Mouse (Mus musculus): ENCODE data around the gene Pltp. TPM values are rescaled to one million over a fixed set of nuclear protein-coding genes. Genes with fewer than 3 reads are reported as not detected.
"Not testable (repeated sequence)": the region's sequence is repeated elsewhere in the genome, so short reads cannot be mapped to it uniquely, and the experiment has no call there.

Pltp gene
- polyA plus RNA-seq, 1 experiment, result 82.5 TPM

DNA sequence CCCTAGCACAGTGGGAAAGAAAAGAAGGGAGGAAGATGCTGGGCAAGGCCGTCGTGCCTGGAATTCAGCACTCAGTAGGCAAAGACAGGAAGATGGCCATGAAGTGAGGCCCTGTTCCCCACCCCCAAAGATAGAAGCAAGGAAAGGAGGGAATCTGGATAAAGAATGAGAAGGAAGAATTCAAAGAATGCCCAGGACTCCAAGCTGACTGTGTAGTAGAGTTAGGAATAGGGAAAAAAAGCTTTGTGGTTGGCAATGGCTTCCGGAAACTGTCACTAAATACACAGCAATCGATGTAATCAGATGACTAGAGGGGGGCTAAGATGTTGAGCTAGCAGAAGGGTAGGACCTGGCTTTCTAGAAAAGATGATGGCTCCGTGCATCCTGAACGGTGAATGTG lies 40.3 kb downstream of the Pltp start:
- Histone ChIP-seq H3K27ac (replicated peaks; ENCODE audit: low read depth, low read length) (no peak overlapping the region), H3K4me1 (ENCODE audit: control insufficient read depth, insufficient read depth, insufficient read length, low read length) (no peaks in the 10 kb centered on the region), H3K4me3 (ENCODE audit: insufficient read depth, low read depth, low read length) (no peak overlapping the region)

DNA sequence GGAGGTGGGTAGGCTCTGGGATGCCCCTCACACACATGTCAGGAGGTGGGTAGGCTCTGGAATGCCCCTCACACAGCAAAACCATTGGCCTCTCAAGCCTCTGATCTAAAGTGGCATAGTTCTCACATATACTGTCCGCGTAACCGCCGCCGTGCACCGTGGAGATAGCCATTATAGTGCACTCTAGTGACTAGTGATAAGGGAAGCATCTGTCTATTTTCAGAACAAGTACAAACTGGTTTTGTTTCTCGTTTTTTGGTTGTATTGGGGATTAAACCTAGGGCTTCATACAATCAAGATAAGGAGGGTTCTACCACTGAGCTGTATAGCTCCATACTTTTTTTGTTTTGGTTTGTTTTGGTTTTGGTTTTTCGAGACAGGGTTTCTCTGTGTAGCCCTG lies 41.7 kb downstream of the Pltp start:
- Histone ChIP-seq H3K4me3 (ENCODE audit: insufficient read depth, low read depth, low read length) (no peak overlapping the region), H3K4me1 (ENCODE audit: control insufficient read depth, insufficient read depth, insufficient read length, low read length) (no peaks in the 10 kb centered on the region), H3K27ac (replicated peaks; ENCODE audit: low read depth, low read length) (no peak overlapping the region)

DNA sequence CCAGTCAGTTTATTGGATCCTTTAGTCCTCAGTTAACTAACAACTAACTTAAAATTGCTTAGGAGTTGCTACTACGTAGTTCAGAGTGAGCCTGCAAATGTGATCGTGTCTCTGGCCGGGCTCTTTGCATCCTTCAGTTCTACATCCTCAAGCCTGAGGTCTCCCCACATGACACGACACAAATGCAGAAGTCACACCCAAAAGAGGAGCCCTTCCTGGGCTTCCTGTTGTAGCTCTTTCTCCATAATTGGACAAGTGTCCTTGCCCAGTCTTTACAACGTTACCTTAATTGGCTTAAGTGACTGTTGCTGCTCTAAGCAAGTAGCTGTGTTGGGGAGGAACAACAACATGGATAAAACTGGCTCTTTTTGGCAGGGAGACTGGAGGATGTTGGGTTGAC lies 42.2 kb downstream of the Pltp start:
- Histone ChIP-seq H3K4me3 (ENCODE audit: insufficient read depth, low read depth, low read length) (no peak overlapping the region), H3K27ac (replicated peaks; ENCODE audit: low read depth, low read length) (no peak overlapping the region), H3K4me1 (ENCODE audit: control insufficient read depth, insufficient read depth, insufficient read length, low read length) (no peaks in the 10 kb centered on the region)

DNA sequence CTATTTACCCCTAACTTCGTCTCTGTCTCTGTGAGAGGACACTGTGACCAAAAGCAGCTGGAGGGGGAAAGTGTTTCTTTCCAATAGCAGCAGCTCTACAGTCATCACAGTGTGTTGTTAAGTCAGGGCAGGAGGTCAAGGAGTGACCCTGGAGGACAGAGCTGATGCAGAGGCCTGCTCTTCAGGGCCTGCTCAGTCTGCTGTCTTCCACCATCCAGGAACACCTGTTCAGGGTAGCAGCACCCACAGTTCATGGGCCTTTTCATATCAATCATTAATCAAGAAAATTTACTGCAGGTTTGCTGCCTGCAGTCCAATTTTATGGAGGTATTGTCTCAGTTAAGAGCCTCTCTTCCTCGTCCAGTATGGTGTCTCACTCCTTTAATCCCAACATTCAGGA lies 44.0 kb downstream of the Pltp start:
- Histone ChIP-seq H3K4me3 (ENCODE audit: insufficient read depth, low read depth, low read length) (no peak overlapping the region), H3K4me1 (ENCODE audit: control insufficient read depth, insufficient read depth, insufficient read length, low read length) (no peaks in the 10 kb centered on the region), H3K27ac (replicated peaks; ENCODE audit: low read depth, low read length) (no peak overlapping the region)

DNA sequence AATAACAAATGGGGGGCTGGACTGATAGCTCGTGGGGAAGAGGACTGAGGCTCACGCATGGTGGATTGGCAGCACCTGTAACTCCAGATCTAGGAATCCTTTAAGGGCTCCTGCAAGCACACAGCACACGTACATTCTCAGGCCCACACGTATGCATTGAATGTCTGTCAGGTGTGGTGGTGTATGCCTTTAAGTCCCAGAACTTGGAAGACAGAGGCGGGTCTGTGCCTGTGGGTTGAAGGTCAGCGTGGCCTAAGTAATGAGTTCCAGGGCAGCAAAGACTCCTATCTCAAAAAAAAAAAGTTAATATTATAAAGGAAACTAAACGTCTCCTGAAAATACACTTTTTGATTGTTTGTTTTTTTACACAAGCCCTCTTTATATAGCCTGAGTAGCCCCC lies 50.9 kb downstream of the Pltp start:
- Histone ChIP-seq H3K27ac (replicated peaks; ENCODE audit: low read depth, low read length) (peak overlapping the region; percentile 23), H3K4me3 (ENCODE audit: insufficient read depth, low read depth, low read length) (peak overlapping the region; percentile 29), H3K4me1 (ENCODE audit: control insufficient read depth, insufficient read depth, insufficient read length, low read length) (peaks cover 4% of the 10 kb centered on the region)

DNA sequence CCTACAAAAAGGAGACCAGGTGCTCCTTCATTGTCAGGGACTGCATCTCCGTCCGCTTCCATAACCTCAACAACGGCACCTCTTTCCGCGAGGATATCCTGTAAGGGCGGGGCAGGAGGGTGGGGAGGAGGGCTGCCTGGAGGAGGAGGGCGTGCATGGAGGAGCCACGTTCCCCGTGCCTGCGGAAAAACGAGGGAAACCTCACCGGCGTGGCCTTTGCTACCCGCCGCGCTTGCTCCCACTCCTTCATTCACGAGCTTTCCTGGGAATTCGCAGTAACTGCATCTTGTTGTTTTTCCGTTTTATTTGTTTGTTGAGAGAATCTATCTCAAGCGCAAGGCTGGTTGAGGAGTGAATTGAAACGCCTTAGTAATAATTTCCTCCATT lies 52.2 kb downstream of the Pltp start:
- peaks cover 4% of the 10 kb centered on the region for H3K4me1 ChIP-seq (ENCODE audit: control insufficient read depth, insufficient read depth, insufficient read length, low read length)
- H3K27ac ChIP-seq (replicated peaks; ENCODE audit: low read depth, low read length), result peak overlapping the region; percentile 75

DNA sequence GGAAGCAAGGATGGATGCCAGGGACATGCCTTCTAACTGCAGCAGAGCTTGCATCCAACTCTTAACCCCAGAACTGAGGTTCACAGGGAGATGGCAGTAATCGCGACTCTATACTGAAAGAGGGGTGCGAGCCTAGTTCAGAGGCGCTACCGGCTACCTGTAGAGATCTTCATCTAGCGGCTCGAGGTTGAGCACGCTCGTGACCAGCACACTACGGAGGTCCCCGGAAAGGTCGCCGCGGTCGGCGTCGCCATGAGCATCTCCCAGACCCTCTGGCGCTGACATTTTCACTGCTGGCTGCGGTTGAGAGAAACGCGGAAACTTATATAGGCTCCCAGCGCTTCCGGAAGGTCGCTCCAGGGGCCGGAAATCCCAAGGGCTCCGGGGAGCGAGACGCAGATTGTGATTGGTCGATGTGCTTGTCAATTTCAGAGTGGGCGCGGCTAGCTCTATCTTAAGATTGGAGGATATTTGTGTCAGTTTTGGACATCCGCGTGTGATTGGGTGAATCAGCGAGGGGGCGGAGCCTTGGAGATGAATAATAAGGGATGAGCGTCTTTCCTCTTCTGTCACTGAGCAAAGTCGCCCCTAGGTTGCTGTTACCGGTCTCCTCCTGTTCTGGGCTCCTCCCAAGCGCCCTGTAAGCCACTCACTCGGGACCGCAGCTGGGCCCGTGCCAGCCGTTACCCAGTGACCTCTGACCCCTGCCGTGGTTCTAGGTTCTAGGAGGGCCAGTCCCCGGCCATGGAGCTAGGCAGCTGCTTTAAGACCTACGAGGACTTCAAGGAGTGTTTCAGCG lies 52.8 kb downstream of the Pltp start, which contains the start of the genes Acot8 and Zswim3:
Gene Acot8 (minus strand): TSS at position 350 of the 799 bp plus-strand sequence.
Gene Zswim3 (plus strand): TSS at position 566 of the 799 bp plus-strand sequence.
- Histone ChIP-seq H3K4me1 (ENCODE audit: control insufficient read depth, insufficient read depth, insufficient read length, low read length) (peaks cover 4% of the 10 kb centered on the region), H3K4me3 (ENCODE audit: insufficient read depth, low read depth, low read length) (peak within 1 kb of the TSS; percentile 84), H3K27ac (replicated peaks; ENCODE audit: low read depth, low read length) (peak within 1 kb of the TSS; percentile 75)

More for the DNA sequence above, 52.2 kb downstream of the Pltp start:
- peak overlapping the region; percentile 84 for H3K4me3 ChIP-seq (ENCODE audit: insufficient read depth, low read depth, low read length)

DNA sequence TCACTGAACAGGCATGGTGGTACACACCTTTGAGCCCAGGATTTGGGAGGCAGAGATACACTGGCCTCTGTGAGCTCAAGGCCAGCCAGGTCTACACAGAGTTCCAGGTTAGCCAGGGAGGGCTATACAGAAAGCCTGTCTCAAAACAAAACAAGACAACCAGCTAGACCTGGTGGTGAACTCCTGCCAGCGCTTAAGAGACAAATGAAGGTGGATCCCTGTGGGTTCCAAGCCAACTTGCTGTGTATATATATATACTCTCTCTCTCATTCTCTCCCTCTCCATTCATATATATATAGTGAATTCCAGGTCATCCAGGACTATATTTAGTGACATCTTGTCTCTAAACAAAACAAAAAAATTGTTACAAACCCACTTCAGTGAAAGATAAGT lies 53.6 kb downstream of the Pltp start:
- no peak overlapping the region for H3K27ac ChIP-seq (replicated peaks; ENCODE audit: low read depth, low read length)
- peaks cover 4% of the 10 kb centered on the region for H3K4me1 ChIP-seq (ENCODE audit: control insufficient read depth, insufficient read depth, insufficient read length, low read length)
- peak overlapping the region; percentile 84 for H3K4me3 ChIP-seq (ENCODE audit: insufficient read depth, low read depth, low read length)

DNA sequence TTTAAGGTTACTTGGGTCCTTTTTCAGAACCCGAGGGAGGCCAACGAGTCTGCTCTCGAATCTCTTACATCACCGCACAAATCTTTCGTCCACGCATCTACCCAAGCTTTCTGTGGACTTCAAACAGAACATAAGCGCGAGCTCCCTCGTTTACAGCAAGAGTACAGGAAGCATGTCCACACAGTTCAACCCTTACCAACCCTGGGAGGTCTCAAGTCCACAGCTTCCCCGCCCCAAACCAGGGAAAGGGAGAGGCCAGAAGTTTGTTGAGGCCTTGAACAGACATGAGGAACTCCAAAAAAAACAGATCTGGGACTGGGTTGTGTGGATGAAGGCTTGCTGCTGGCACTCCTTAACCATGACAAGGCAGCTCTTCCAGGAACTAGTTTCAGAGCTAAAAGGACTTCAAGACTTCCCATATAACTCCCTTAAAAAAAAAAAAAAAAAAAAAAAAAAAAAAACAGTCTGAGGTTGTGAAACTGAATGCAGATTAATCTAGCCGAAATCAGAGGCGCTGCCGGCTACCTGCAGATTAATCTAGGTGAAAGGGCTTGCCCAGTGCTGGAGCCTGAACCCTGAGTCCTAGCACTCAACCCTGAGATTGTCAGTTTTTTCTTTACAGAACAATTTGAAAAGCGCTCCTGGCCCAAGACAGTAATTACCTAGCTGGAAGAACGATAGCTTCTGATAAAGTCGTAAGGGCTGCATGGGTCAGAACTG lies 54.1 kb downstream of the Pltp start:
- H3K27ac ChIP-seq (replicated peaks; ENCODE audit: low read depth, low read length), result no peak overlapping the region
- H3K4me1 ChIP-seq (ENCODE audit: control insufficient read depth, insufficient read depth, insufficient read length, low read length), result peaks cover 4% of the 10 kb centered on the region
- H3K4me3 ChIP-seq (ENCODE audit: insufficient read depth, low read depth, low read length), result peak overlapping the region; percentile 28

DNA sequence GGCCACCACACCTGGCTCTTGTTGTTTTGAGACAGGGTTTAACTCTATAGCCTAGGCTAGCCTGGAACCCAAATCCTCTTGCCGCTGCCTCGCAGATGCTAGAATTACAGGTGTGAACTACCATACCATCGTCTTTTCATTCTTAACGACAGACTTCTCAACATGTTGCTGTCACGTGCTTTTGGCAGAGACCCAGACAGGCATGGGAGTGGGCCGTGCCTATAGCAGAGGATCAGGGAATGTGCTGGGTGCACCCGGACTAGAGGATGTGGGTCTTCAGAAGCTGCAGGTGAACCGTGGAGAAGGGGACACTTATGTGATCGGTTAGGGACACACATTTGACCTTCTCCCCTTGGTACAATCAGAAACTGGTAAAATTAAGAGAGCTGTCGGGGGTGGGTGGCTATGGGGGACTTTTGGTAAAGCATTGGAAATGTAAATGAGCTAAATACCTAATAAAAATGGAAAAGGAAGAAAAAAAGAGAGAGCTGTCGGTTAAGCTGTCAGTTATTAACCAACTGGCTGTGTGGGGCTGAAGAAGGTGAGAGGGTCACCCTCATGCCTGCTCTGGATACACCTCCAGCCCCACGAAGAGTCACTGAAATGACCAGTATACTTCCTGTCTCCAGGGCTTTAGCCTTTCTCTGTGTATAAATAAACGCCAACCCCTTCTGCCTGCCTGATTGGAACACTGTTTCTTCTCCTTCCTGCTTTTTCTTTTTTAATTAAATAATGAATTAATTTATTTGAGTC lies 57.1 kb downstream of the Pltp start:
- H3K4me1 ChIP-seq (ENCODE audit: control insufficient read depth, insufficient read depth, insufficient read length, low read length), result peaks cover 4% of the 10 kb centered on the region
- H3K4me3 ChIP-seq (ENCODE audit: insufficient read depth, low read depth, low read length), result no peak overlapping the region
- no peak overlapping the region for H3K27ac ChIP-seq (replicated peaks; ENCODE audit: low read depth, low read length)

DNA sequence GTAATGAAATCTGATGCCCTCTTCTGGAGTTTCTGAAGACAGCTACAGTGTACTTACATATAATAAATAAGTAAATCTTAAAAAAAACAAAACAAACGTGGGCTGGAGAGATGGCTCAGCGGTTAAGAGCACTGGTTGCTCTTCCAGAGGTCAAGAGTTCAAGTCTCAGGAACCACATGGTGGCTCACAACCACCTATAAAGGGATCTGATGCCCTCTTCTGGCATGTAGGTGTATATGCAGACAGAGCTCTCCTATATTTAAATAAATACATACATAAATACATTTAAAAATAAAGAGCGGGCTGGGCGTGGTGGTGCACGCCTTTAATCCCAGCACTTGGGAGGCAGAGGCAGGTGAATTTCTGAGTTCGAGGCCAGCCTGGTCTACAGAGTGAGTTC lies 59.0 kb downstream of the Pltp start:
- H3K4me1 ChIP-seq (ENCODE audit: control insufficient read depth, insufficient read depth, insufficient read length, low read length); H3K4me3 ChIP-seq (ENCODE audit: insufficient read depth, low read depth, low read length); H3K27ac ChIP-seq (replicated peaks; ENCODE audit: low read depth, low read length): not testable (repeated sequence)

DNA sequence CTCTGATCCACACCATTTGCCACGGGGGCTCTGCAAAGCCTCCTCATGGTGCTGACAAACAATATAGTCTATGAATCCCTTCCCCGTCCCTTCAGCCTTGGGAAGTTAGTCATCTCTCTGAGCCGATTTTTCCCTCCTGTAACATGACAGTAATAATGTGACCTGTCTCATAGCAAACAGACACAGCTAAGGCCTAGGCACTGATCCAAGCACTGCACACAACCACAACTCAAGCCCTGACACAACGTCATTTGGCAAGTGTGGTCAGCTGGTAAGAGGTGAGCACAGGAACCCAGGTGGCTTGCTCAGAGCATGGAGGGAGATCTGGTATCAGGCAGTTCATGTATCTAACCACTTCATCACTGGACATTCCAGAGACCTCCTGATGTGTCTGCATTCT lies 61.6 kb downstream of the Pltp start:
- no peak overlapping the region for H3K27ac ChIP-seq (replicated peaks; ENCODE audit: low read depth, low read length)
- H3K4me1 ChIP-seq (ENCODE audit: control insufficient read depth, insufficient read depth, insufficient read length, low read length), result peaks cover 5% of the 10 kb centered on the region

DNA sequence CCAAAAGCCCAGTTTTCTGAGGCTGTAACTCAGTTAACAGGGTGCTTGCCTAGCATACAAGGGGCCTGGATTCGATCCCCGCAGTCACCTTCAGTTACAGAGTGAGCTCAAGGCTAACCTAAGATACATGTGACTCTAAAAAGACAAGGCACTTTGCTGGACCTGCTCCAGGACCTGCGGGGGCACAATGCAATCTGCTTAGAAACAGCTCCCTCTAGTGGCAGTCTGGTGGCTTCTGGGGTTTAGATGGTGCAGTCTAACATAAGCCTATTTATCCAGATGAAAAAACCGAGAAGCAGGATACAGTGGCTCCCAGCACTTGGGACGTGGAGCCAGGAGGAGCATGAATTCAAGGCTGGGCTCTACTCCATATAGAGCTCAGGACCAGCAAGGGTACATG lies 63.2 kb downstream of the Pltp start:
- Histone ChIP-seq H3K4me3 (ENCODE audit: insufficient read depth, low read depth, low read length) (no peak overlapping the region), H3K4me1 (ENCODE audit: control insufficient read depth, insufficient read depth, insufficient read length, low read length) (peaks cover 5% of the 10 kb centered on the region), H3K27ac (replicated peaks; ENCODE audit: low read depth, low read length) (no peak overlapping the region)

More for the DNA sequence above, 61.6 kb downstream of the Pltp start:
- no peak overlapping the region for H3K4me3 ChIP-seq (ENCODE audit: insufficient read depth, low read depth, low read length)

DNA sequence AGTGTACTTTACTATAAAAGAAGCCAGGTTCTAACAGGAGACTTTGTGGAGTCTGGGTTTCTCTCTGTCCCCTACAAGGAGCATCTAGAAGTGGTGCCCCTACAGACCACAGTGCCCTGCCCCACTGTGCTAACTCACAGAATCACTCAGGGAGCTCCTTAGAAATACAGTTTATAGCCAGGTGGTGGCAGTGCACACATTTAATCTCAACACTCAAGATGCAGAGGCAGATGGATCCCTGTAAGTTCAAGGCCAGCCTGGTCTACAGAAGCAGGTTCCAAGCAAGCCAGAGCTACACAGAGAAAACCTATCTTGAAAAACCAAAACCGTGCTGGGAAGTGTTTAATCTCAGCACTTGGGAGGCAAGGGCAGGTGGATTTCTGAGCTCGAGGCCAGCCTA lies 63.7 kb downstream of the Pltp start:
- no peak overlapping the region for H3K27ac ChIP-seq (replicated peaks; ENCODE audit: low read depth, low read length)
- no peak overlapping the region for H3K4me3 ChIP-seq (ENCODE audit: insufficient read depth, low read depth, low read length)
- peaks cover 5% of the 10 kb centered on the region for H3K4me1 ChIP-seq (ENCODE audit: control insufficient read depth, insufficient read depth, insufficient read length, low read length)

DNA sequence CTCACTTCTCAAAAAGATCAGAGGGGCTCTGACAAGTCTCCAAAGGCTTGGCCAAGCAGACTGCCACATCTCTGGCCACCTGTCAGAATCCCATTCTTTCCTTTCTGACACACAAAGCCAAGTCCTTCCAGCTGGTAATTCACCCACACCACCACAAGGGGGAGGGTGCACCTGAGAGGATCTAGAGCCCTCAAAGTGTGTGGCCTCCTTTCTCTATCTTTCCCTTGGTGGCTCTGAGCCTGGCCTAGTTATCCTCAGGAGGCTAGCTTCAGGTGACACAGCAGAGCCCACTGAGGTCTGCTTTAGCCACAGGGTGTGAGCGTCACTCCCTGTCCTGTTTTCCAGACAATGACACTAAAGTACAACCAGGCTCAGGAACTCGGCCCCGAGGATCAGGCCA lies 64.3 kb downstream of the Pltp start:
- Histone ChIP-seq H3K27ac (replicated peaks; ENCODE audit: low read depth, low read length) (peak overlapping the region; percentile 4; the same call in 1 of the 2 replicates), H3K4me3 (ENCODE audit: insufficient read depth, low read depth, low read length) (no peak overlapping the region), H3K4me1 (ENCODE audit: control insufficient read depth, insufficient read depth, insufficient read length, low read length) (peaks cover 5% of the 10 kb centered on the region)
